Mouse (Mus musculus): ENCODE data around the gene Grb7.

- no peak for TF ChIP-seq EP300 (IDR thresholded peaks at IDR 0.05; ENCODE audit: low read depth)
- TF ChIP-seq CTCF (IDR thresholded peaks at IDR 0.05; ENCODE audit: low read depth): no peak
These were observed 16.1 kb downstream of the Grb7 start for GRCm38 (mm10) chr11:98462255-98462654.
